Mouse (Mus musculus) G1E (cell line): ENCODE measurements around the gene Syndig1l.

Experiments used
- CTCF ChIP-seq: IDR thresholded peaks from 2 replicates; pipeline ENCODE4 v1.5.1; 2012; ENCODE audit warnings: low read depth, low read length, inconsistent platforms, mixed read lengths
- TAL1 ChIP-seq: conservative IDR thresholded peaks from 2 replicates; pipeline ENCODE4 v1.6.1; 2012; ENCODE audit warnings: low read depth, low read length, inconsistent platforms, mixed read lengths

DNA sequence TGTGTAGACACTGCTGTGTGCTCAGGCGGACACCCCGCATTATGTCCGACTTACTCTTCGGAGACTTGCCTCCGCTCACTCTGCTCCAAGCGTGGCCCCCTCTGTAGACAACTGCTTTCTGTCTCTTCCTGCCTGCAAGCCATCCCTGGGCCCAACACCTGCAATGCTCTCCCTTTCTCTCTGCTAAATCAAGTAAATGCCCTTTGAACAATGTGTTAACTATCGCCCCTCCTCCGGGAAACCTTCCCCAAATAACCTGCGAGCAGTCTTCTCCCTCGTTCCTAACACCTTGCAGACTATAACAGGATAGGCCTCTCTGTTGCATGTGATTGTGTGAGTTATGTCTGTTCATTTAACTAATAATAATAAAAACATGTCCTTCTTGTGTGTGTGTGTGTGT, 44.9 kb upstream of the Syndig1l start:
- TF ChIP-seq TAL1: no peak
- no peak for TF ChIP-seq CTCF
